Mouse (Mus musculus): ENCODE measurements around the gene Slamf6.

Gene Slamf6

DNA sequence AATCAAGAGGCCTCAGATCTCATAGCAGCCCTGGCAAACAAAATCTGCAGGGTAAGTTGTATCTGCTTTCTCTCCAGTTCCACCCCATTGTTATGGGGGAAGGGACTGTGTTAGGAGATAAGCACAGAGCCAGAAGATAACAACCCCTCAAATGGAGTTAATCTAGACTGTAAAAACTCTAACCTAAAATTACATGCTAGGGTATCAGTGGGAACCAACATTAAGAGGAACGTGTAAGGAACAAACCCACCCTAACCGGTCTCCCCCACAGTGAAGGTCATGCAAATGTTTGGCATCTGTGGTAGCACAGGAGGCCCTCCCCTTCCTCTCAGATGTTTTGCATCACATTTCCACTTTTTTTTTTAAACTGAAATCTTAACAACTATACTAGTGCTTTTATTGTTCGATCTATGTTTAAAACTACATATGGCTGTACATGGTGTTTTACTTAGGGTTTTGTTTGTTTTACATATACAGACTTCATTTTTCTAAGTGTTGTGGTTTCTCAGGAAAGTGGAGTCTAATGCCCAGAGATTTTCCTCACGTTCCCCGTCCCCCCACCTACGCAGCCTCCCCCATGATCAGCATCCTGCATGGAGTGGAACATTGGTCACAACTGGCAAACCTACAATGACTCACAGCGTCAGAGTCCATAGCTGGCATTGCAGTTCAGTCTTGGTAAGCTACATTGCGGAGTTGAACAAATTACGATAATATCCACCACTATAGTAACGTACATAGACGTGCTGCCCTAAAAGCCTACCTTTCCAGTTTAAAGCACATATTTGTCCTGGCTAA is 77.8 kb downstream of the Slamf6 start:
- DNase-seq (ENCODE audit: low spot score), result no peak

DNA sequence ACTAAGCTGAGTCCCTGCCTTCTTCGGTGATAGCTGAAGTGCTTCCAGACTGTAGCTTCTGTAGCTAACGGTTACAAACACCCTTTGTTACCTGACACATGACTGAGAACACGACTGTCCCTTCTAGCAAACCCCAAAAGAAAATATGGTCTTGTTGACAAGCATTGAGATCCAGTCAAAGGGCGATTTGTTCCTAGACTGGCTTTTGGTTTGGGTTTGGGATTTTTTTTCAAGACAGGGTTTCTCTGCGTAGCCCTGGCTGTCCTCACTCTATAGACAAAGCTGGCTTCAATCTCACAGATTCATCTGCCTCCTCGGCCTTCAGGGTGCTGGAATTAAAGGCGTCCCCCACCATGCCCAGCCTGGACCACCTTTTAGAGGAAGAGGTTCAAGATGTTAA is 79.4 kb downstream of the Slamf6 start:
- DNase-seq (ENCODE audit: low spot score), result no peak

DNA sequence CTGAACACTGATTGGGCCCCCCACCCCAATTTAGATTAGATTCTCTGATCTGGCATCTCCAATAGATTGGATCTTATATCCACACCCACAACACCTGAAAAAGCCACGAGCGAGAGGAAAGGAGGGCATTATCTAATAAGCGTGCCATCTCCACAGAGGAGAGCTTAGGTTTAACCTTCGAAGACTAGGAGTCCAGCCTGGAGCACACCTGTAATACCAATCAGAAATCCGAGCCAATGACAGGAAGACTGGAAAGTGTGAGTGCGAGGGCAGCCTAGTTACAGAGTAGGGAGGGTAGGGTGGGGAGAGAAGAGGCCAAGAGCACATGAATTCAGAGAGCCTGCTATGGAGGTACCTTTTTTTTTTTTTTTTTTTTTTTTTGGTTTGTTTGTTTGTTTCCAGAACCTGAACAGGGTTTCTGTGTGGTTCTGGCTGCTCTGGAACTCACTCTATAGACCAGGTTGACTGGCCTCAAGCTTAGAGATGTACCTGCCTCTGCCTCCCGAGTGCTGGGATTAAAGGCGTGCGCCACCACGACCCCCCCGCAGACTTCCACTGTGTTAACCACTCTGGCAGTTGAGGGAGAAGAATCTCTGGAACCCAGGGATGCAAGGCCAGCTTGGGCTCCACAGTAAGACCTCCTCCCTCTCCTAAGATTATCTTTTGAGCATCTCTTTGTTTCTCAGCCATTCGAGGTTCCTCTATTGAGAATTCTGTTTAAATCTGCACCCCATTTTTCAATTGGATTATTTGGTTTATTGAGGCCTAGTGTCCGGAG is 81.7 kb downstream of the Slamf6 start:
- DNase-seq (ENCODE audit: low spot score), result no peak

DNA sequence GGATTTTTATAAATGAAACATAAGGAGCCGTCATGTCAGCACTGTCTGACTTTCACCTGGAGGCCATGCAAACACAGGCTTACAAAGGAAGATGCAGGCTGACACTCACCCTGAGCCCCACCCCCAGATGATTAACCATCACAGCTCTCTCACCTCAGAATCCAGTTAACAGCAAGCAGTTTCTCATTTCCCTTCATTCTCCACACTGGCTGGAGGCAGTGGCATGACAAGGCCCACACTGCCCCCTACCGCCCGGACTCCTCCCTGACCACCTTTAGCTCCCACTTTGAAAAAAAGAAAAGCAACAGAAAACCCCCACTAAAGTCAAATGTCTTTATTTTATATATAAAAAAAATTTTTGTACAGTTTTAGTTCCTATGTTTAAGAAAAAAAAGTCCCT is 83.3 kb downstream of the Slamf6 start:
- DNase-seq (ENCODE audit: low spot score), result peak; percentile 52

DNA sequence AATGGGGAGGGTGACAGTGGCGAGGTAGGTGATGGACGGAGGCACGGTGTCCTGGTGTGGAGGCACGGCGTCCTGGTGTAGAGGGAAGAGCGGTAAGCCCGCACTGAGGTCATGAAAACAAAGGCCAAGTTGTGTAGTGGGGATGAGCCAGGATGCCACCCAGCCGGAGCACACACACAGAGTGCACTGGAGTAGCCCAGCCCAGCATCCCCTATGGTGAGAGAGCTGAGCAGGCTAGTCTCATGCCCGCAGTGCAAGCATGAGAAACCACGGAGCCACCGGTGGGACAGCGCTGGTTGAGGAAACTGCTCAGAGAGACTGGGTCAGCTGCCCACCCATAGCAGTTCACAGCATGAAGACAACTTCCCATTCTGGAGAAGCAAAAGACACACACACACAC is 84.3 kb downstream of the Slamf6 start:
- DNase-seq (ENCODE audit: low spot score), result no peak
